Mouse (Mus musculus): Measurements from ENCODE around the gene Cpne7. TPM values are rescaled to one million over a fixed set of nuclear protein-coding genes. Genes with fewer than 3 reads are reported as not detected.
A peak's percentile ranks its signal among the peaks of the same experiment; 100 is the strongest.

The Cpne7 gene
- polyA plus RNA-seq, 1 experiment from 2014 or later: 0.31 TPM

DNA sequence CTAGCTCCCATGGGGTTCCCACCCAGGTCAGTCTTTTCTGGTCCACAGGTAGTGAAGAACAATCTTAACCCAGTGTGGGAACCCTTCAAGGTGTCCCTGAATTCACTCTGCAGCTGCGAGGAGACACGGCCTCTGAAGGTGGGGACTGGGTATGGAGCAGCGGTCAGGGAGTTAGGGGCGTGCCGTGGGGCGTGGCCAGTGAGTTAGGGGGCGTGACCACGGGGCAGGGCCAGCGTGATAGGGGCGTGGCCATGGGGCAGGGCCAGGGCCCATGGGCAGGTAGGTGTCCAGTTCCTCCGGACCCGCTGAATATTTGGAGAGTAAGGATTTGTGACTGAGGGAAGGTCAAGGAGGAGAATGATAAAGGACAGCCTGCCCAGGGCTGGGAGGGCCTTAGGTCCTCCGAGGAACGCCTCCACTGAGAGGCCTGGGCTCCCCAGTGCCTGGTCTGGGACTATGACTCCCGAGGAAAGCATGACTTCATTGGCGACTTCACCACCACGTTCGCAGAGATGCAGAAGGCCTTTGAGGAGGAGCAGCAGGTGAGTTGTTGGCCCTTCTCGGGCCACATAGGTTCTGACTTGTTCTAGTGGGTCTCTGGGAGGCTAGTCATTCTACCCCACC is 9.1 kb downstream of the Cpne7 start:
- 4% methylated on average over 19 of the region's 19 CpGs for WGBS (ENCODE audit: insufficient replicate concordance)
- H3K9ac ChIP-seq (ENCODE audit: low read depth, low read length): no peak overlapping the region
- H3K4me2 ChIP-seq: peak overlapping the region; percentile 14
- no peaks in the 10 kb centered on the region for H3K36me3 ChIP-seq (ENCODE audit: control insufficient read depth, insufficient read depth, low read length)
- peaks cover 33% of the 10 kb centered on the region for H3K27me3 ChIP-seq (ENCODE audit: control insufficient read depth, insufficient read depth, low read length)
- peaks cover 11% of the 10 kb centered on the region; the same call in 1 of the 2 replicates for H3K4me1 ChIP-seq (ENCODE audit: control insufficient read depth, insufficient read depth, low read length)
- ATAC-seq (replicated peaks; ENCODE audit: insufficient number of reproducible peaks, low FRiP score, low TSS enrichment): peak; percentile 43; the same call in 1 of the 2 replicates
- H3K4me3 ChIP-seq (ENCODE audit: low read depth, low read length): no peak overlapping the region
- H3K27ac ChIP-seq (ENCODE audit: low read depth, low read length): no peak overlapping the region
- no peaks in the 10 kb centered on the region for H3K9me3 ChIP-seq (replicated peaks; ENCODE audit: control insufficient read depth, low read length)

DNA sequence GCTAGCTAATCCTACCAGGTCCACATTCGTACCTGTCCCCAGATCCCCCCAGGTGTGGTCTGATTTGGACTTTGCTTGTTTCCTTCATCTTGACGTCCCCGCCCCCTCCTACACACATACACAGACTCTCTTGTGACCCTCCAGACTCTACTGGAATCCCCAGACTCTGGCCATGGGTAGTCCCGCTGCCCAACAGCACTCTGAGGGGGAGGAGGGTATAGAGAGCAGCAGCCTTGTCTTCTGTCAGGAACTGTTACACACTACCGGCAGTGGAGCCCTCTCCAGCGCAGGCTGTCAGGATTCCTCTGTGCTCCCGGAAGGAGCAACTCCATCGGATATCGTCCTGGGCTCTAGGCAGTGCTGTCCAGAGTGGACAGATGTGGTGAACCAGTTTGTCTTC is 13.9 kb downstream of the Cpne7 start:
- no peaks in the 10 kb centered on the region for H3K36me3 ChIP-seq (ENCODE audit: control insufficient read depth, insufficient read depth, low read length)
- no peak overlapping the region for H3K4me3 ChIP-seq (ENCODE audit: low read depth, low read length)
- 50% methylated on average over 9 of the region's 9 CpGs for WGBS (ENCODE audit: insufficient replicate concordance)
- ATAC-seq (replicated peaks; ENCODE audit: insufficient number of reproducible peaks, low FRiP score, low TSS enrichment): no peak
- H3K9ac ChIP-seq (ENCODE audit: low read depth, low read length): no peak overlapping the region
- no peak overlapping the region for H3K4me2 ChIP-seq
- peaks cover 3% of the 10 kb centered on the region; the same call in 1 of the 2 replicates for H3K9me3 ChIP-seq (replicated peaks; ENCODE audit: control insufficient read depth, low read length)
- H3K4me1 ChIP-seq (ENCODE audit: control insufficient read depth, insufficient read depth, low read length): peaks cover 13% of the 10 kb centered on the region
- no peak overlapping the region for H3K27ac ChIP-seq (ENCODE audit: low read depth, low read length)
- peaks cover 14% of the 10 kb centered on the region for H3K27me3 ChIP-seq (ENCODE audit: control insufficient read depth, insufficient read depth, low read length)

GRCm38 (mm10) chr8:123132953-123133352 is 15.8 kb downstream of the Cpne7 start:
- no peak overlapping the region for H3K27ac ChIP-seq (ENCODE audit: low read depth, low read length)
- peaks cover 15% of the 10 kb centered on the region for H3K4me1 ChIP-seq (ENCODE audit: control insufficient read depth, insufficient read depth, low read length)
- no peak overlapping the region for H3K4me3 ChIP-seq (ENCODE audit: low read depth, low read length)
- no peaks in the 10 kb centered on the region for H3K36me3 ChIP-seq (ENCODE audit: control insufficient read depth, insufficient read depth, low read length)
- no peak for ATAC-seq (replicated peaks; ENCODE audit: insufficient number of reproducible peaks, low FRiP score, low TSS enrichment)
- no peak overlapping the region for H3K4me2 ChIP-seq
- 95% methylated on average over 2 of the region's 2 CpGs for WGBS (ENCODE audit: insufficient replicate concordance)
- H3K9ac ChIP-seq (ENCODE audit: low read depth, low read length): no peak overlapping the region
- peaks cover 2% of the 10 kb centered on the region; the same call in 1 of the 2 replicates for H3K27me3 ChIP-seq (ENCODE audit: control insufficient read depth, insufficient read depth, low read length)
- peaks cover 3% of the 10 kb centered on the region; the same call in 1 of the 2 replicates for H3K9me3 ChIP-seq (replicated peaks; ENCODE audit: control insufficient read depth, low read length)

GRCm38 (mm10) chr8:123134149-123134713 is 17.1 kb downstream of the Cpne7 start:
- 81% methylated on average over 11 of the region's 11 CpGs for WGBS (ENCODE audit: insufficient replicate concordance)
- no peak for ATAC-seq (replicated peaks; ENCODE audit: insufficient number of reproducible peaks, low FRiP score, low TSS enrichment)

GRCm38 (mm10) chr8:123135406-123135805 is 18.2 kb downstream of the Cpne7 start:
- Histone ChIP-seq H3K9ac (ENCODE audit: low read depth, low read length) (no peak overlapping the region), H3K27ac (ENCODE audit: low read depth, low read length) (no peak overlapping the region), H3K4me2 (no peak overlapping the region), H3K36me3 (ENCODE audit: control insufficient read depth, insufficient read depth, low read length) (no peaks in the 10 kb centered on the region), H3K4me1 (ENCODE audit: control insufficient read depth, insufficient read depth, low read length) (peaks cover 18% of the 10 kb centered on the region), H3K27me3 (ENCODE audit: control insufficient read depth, insufficient read depth, low read length) (no peaks in the 10 kb centered on the region), H3K4me3 (ENCODE audit: low read depth, low read length) (no peak overlapping the region), H3K9me3 (replicated peaks; ENCODE audit: control insufficient read depth, low read length) (peaks cover 3% of the 10 kb centered on the region; the same call in 1 of the 2 replicates)
- 33% methylated on average over 7 of the region's 7 CpGs for WGBS (ENCODE audit: insufficient replicate concordance)
- ATAC-seq (replicated peaks; ENCODE audit: insufficient number of reproducible peaks, low FRiP score, low TSS enrichment): no peak

More at GRCm38 (mm10) chr8:123134149-123134713, 17.1 kb downstream of the Cpne7 start:
- no peaks in the 10 kb centered on the region for H3K36me3 ChIP-seq (ENCODE audit: control insufficient read depth, insufficient read depth, low read length)
- 0 out of 2 replicates have a peak, but pooled peaks cover 2% of the 10 kb centered on the region for H3K27me3 ChIP-seq (ENCODE audit: control insufficient read depth, insufficient read depth, low read length)
- no peak overlapping the region for H3K9ac ChIP-seq (ENCODE audit: low read depth, low read length)
- H3K4me1 ChIP-seq (ENCODE audit: control insufficient read depth, insufficient read depth, low read length): peaks cover 18% of the 10 kb centered on the region
- H3K4me3 ChIP-seq (ENCODE audit: low read depth, low read length): no peak overlapping the region
- H3K9me3 ChIP-seq (replicated peaks; ENCODE audit: control insufficient read depth, low read length): peaks cover 3% of the 10 kb centered on the region; the same call in 1 of the 2 replicates
- no peak overlapping the region for H3K4me2 ChIP-seq
- H3K27ac ChIP-seq (ENCODE audit: low read depth, low read length): no peak overlapping the region

GRCm38 (mm10) chr8:123135806-123136205 is 18.6 kb downstream of the Cpne7 start:
- Histone ChIP-seq H3K27ac (ENCODE audit: low read depth, low read length) (no peak overlapping the region), H3K36me3 (ENCODE audit: control insufficient read depth, insufficient read depth, low read length) (no peaks in the 10 kb centered on the region), H3K9me3 (replicated peaks; ENCODE audit: control insufficient read depth, low read length) (peaks cover 3% of the 10 kb centered on the region; the same call in 1 of the 2 replicates), H3K9ac (ENCODE audit: low read depth, low read length) (no peak overlapping the region), H3K4me2 (no peak overlapping the region), H3K27me3 (ENCODE audit: control insufficient read depth, insufficient read depth, low read length) (no peaks in the 10 kb centered on the region), H3K4me3 (ENCODE audit: low read depth, low read length) (no peak overlapping the region), H3K4me1 (ENCODE audit: control insufficient read depth, insufficient read depth, low read length) (peaks cover 18% of the 10 kb centered on the region)
- no peak for ATAC-seq (replicated peaks; ENCODE audit: insufficient number of reproducible peaks, low FRiP score, low TSS enrichment)
- 47% methylated on average over 9 of the region's 9 CpGs for WGBS (ENCODE audit: insufficient replicate concordance)

GRCm38 (mm10) chr8:123136287-123136686 is 19.1 kb downstream of the Cpne7 start:
- no peak for ATAC-seq (replicated peaks; ENCODE audit: insufficient number of reproducible peaks, low FRiP score, low TSS enrichment)
- Histone ChIP-seq H3K27me3 (ENCODE audit: control insufficient read depth, insufficient read depth, low read length) (no peaks in the 10 kb centered on the region), H3K4me3 (ENCODE audit: low read depth, low read length) (no peak overlapping the region), H3K27ac (ENCODE audit: low read depth, low read length) (no peak overlapping the region), H3K9me3 (replicated peaks; ENCODE audit: control insufficient read depth, low read length) (peaks cover 3% of the 10 kb centered on the region; the same call in 1 of the 2 replicates), H3K4me2 (no peak overlapping the region), H3K36me3 (ENCODE audit: control insufficient read depth, insufficient read depth, low read length) (no peaks in the 10 kb centered on the region), H3K4me1 (ENCODE audit: control insufficient read depth, insufficient read depth, low read length) (peaks cover 18% of the 10 kb centered on the region), H3K9ac (ENCODE audit: low read depth, low read length) (no peak overlapping the region)
- 75% methylated on average over 9 of the region's 9 CpGs for WGBS (ENCODE audit: insufficient replicate concordance)

DNA sequence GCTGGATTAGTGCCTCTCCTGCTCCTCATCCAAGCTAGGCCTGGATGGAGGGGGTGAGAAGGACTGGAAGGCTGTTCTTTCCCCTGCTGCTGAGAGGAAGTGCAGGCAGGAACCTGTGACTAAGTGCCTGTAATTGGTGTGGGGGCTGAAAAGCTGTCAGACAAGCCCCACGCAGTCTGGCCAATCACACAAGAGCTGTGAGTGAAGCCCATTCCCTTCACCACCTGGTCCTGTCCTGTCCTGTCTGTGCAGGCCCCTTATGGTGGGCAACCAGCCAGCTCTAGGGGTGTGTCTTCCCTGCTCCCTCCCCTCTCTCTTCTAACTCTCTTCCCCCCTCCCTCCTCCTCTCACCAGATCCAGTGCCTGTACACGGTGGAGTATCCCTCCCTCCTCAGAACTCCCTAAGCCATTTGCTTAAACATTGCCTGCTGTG is 20.5 kb downstream of the Cpne7 start:
- Histone ChIP-seq H3K4me2 (no peak overlapping the region), H3K36me3 (ENCODE audit: control insufficient read depth, insufficient read depth, low read length) (no peaks in the 10 kb centered on the region), H3K9me3 (replicated peaks; ENCODE audit: control insufficient read depth, low read length) (peaks cover 3% of the 10 kb centered on the region; the same call in 1 of the 2 replicates), H3K4me1 (ENCODE audit: control insufficient read depth, insufficient read depth, low read length) (peaks cover 18% of the 10 kb centered on the region), H3K9ac (ENCODE audit: low read depth, low read length) (no peak overlapping the region), H3K27ac (ENCODE audit: low read depth, low read length) (peak overlapping the region; percentile 46; the same call in 1 of the 2 replicates), H3K27me3 (ENCODE audit: control insufficient read depth, insufficient read depth, low read length) (no peaks in the 10 kb centered on the region), H3K4me3 (ENCODE audit: low read depth, low read length) (no peak overlapping the region)
- 4% methylated on average over 2 of the region's 2 CpGs for WGBS (ENCODE audit: insufficient replicate concordance)
- peak; percentile 79 for ATAC-seq (replicated peaks; ENCODE audit: insufficient number of reproducible peaks, low FRiP score, low TSS enrichment)

Measured in heart, embryonic 11.5 days (tissue).